Mouse (Mus musculus) heart, embryonic 15.5 days (tissue): Measurements from ENCODE around the gene Sorcs2. TPM values are rescaled to one million over a fixed set of nuclear protein-coding genes. Genes with fewer than 3 reads are reported as not detected.
"Not testable (repeated sequence)": the region's sequence is repeated elsewhere in the genome, so short reads cannot be mapped to it uniquely, and the experiment has no call there.

Experiments
- ATAC-seq: fragments of 200-750 bp; cut with Nextera tagmentation; replicated peaks from 2 replicates; pipeline ENCODE4 v1.8.0; 2017; ENCODE audit warnings: low read depth, moderate TSS enrichment; ENCODE audit not compliant: insufficient number of reproducible peaks, insufficient read depth, low FRiP score
- H3K27ac ChIP-seq: fragments of 300-500 bp; sonication (generic); 2 replicates; pipeline ENCODE4 v1.5.1; 2015; ENCODE audit warnings: mild to moderate bottlenecking, inconsistent platforms
- H3K27me3 ChIP-seq: fragments of 300-500 bp; sonication (generic); 2 replicates; pipeline ENCODE4 v1.6.1; 2015; ENCODE audit warnings: inconsistent platforms
- H3K36me3 ChIP-seq: fragments of 300-500 bp; sonication (generic); 2 replicates; pipeline ENCODE4 v1.6.1; 2015; ENCODE audit warnings: mild to moderate bottlenecking, inconsistent platforms
- H3K4me1 ChIP-seq: fragments of 300-500 bp; sonication (generic); replicated peaks from 2 replicates; pipeline ENCODE4 v1.6.1; 2015; ENCODE audit warnings: inconsistent platforms
- H3K4me2 ChIP-seq: fragments of 300-500 bp; sonication (generic); 2 replicates; pipeline ENCODE4 v1.6.1; 2015; ENCODE audit warnings: inconsistent platforms, mild to moderate bottlenecking, moderate library complexity
- H3K4me3 ChIP-seq: fragments of 300-500 bp; sonication (generic); 2 replicates; pipeline ENCODE4 v1.5.1; 2015; ENCODE audit warnings: mild to moderate bottlenecking, inconsistent platforms
- H3K9ac ChIP-seq: fragments of 300-500 bp; sonication (generic); 2 replicates; pipeline ENCODE4 v1.6.1; 2015; ENCODE audit warnings: mild to moderate bottlenecking, inconsistent platforms
- H3K9me3 ChIP-seq: fragments of 300-500 bp; sonication (generic); replicated peaks from 2 replicates; pipeline ENCODE4 v1.6.1; 2016; ENCODE audit warnings: inconsistent platforms
- WGBS: fragments of 180-500 bp; shearing (Covaris S2); methylation state at CpG from one replicate; pipeline ENCODE4 v1.1.7; 2015; ENCODE audit warnings: mixed read lengths; 5-methylcytosine and 5-hydroxymethylcytosine counted together
- polyA plus RNA-seq: library from polyadenylated mRNA; unstranded; fragments of >200 nt; fragmentation: Nextera tagmentation; extraction: Ambion mirVana; gene quantifications from 2 replicates; pipeline ENCODE4 v1.2.1, GENCODE M21; 2015

The Sorcs2 gene
- polyA plus RNA-seq, 1 experiment from 2014 or later, result 8.6 TPM

GRCm38 (mm10) chr5:36259691-36260124 lies 138.2 kb downstream of the Sorcs2 start:
- Histone ChIP-seq H3K27ac (no peak overlapping the region), H3K4me3 (no peak overlapping the region), H3K27me3 (no peaks in the 10 kb centered on the region), H3K9me3 (no peaks in the 10 kb centered on the region), H3K36me3 (no peaks in the 10 kb centered on the region), H3K4me2 (no peak overlapping the region), H3K4me1 (peaks cover 16% of the 10 kb centered on the region), H3K9ac (no peak overlapping the region)
- ATAC-seq, result no peak
- WGBS, result 61% methylated on average over 6 of the region's 6 CpGs

GRCm38 (mm10) chr5:36258387-36259181 lies 139.4 kb downstream of the Sorcs2 start:
- Histone ChIP-seq H3K9me3 (no peaks in the 10 kb centered on the region), H3K36me3 (no peaks in the 10 kb centered on the region), H3K27me3 (no peaks in the 10 kb centered on the region), H3K4me1 (peaks cover 18% of the 10 kb centered on the region), H3K4me3 (no peak overlapping the region), H3K4me2 (no peak overlapping the region), H3K9ac (no peak overlapping the region), H3K27ac (no peak overlapping the region)
- WGBS, result 84% methylated on average over 12 of the region's 12 CpGs
- no peak for ATAC-seq

DNA sequence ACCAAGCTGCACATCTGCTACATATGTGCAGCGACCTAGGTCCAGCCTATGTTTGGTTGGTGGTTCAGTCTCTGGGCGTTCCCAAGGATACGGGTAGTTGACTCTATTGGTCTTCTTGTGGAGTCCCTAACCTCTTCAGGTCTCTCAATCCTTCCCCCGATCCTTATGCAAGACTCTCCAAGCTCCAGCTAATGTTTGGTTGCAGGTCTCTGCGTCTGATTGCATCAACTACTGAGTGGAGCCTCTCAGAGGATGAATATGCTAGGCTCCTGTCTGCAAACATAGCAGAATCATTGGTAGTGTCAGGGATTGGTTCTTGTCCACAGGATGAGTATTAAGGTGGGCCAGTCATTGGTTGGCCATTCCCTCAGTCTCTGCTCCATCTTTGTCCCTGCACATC lies 140.9 kb downstream of the Sorcs2 start:
- Histone ChIP-seq H3K9ac (no peak overlapping the region), H3K36me3 (no peaks in the 10 kb centered on the region), H3K9me3 (no peaks in the 10 kb centered on the region), H3K4me3 (no peak overlapping the region), H3K27me3 (no peaks in the 10 kb centered on the region), H3K4me2 (no peak overlapping the region), H3K4me1 (peaks cover 21% of the 10 kb centered on the region), H3K27ac (no peak overlapping the region)
- no peak for ATAC-seq
- WGBS, result 82% methylated on average over 5 of the region's 5 CpGs

DNA sequence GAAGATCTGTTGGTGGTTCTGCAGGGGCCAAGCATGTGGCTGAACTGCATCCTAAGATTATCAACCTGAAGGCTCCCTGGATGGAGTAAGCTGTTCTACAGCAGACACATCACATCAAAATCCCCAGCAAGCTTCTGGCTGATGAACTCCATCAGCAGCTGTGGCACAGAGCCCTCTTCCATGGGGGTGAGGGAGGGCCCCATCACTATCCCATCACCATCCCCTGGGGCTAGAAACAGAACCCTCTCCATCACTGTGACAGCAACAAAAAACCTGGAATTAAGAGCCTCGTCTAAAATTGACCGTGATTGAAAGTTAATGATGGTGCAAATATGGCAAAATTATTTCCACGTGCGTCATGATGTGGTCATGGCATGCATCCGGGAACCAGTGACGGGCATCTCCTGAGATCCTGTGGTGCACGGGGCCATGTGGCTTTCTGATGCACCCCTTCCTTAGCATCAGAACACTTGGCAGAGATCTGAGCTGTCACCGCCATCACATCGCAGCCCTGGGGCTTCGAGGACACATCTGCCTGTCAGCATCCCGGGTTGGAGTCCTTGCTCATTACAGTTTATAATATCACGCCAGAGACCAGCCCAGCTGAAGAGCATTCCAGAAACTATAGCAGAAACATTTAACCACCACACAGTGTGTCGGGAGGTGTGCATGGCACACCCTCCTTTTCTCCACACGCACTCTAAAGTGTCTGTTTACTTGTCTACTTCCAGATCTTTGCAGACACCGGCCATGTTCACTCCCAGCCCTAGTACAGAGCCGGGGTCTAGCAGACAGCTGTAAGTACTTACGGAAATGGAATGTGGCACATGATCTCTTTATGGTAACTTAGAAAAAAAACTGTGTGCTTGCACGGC lies 143.1 kb downstream of the Sorcs2 start:
- Histone ChIP-seq H3K4me3 (no peak overlapping the region), H3K27me3 (no peaks in the 10 kb centered on the region), H3K4me2 (no peak overlapping the region; the same call in 1 of the 2 replicates), H3K9me3 (no peaks in the 10 kb centered on the region), H3K36me3 (no peaks in the 10 kb centered on the region), H3K4me1 (peaks cover 20% of the 10 kb centered on the region), H3K27ac (no peak overlapping the region), H3K9ac (no peak overlapping the region)
- ATAC-seq, result no peak
- 44% methylated on average over 18 of the region's 18 CpGs for WGBS

DNA sequence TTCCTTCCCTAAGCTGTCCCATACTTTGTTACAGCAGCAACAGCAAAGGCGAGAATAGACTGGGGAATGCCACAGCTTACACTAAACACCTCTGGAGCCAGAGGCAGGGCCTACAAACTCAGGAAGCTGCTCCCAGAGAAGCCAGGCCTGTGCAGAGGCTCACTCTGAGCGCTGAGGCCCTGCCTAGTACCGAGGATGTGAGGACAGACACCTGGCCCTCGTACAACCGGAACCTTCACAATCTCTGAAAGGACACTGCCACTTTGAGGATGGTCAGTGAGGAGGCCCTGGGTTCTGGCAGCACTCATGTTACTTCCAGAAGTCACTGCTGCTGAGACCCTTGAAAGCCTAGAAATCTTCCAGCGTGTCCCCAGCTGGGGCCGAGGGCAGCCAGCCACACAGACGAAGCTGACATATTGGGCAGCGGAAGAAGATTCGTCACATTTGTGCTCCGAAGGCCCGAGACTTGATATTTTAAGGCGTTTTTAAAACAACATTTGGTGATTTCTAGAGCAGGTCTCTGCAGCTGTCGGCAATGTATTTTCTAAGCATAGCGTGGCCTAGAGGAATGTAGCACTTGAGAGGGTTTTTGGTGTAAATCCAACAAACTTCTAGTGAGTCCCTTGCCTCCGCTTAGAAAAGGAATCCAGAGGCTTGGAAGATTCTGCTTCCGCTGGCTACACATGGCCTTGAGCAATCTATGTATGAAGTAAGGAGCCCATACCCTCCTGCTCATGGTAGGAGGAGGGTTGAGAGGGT lies 145.0 kb downstream of the Sorcs2 start:
- Histone ChIP-seq H3K27ac (peak overlapping the region; percentile 20), H3K9ac (no peak overlapping the region)
- WGBS, result 69% methylated on average over 17 of the region's 17 CpGs

DNA sequence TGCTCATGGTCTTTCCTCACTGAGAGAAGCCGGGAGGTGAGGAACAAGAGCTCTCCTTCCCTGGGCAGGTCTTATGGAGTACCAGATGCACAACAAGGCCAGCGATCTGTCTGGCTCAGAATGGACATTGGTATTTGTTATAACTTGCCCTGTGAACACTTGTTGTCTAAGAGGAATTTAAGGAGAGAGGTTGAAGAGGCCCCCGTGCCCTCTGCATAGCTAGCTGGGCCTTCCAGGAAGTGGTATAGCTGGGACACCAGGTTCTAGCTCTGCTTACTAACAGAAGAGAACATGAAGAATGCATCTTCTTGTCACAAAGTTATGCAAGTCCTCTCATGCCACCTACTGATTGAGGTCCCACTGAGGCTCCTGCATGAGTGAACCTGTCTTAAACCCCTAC lies 149.9 kb downstream of the Sorcs2 start:
- no peaks in the 10 kb centered on the region for H3K9me3 ChIP-seq
- H3K27ac ChIP-seq, result no peak overlapping the region
- H3K4me3 ChIP-seq, result no peak overlapping the region
- H3K4me2 ChIP-seq, result no peak overlapping the region
- H3K27me3 ChIP-seq, result no peaks in the 10 kb centered on the region
- 81% methylated on average over 3 of the region's 3 CpGs for WGBS
- no peak overlapping the region for H3K9ac ChIP-seq
- peaks cover 14% of the 10 kb centered on the region for H3K4me1 ChIP-seq
- H3K36me3 ChIP-seq, result no peaks in the 10 kb centered on the region
- ATAC-seq, result no peak

More for the DNA sequence above, 145.0 kb downstream of the Sorcs2 start:
- Histone ChIP-seq H3K27me3 (no peaks in the 10 kb centered on the region), H3K4me2 (no peak overlapping the region), H3K4me1 (peaks cover 24% of the 10 kb centered on the region), H3K9me3 (no peaks in the 10 kb centered on the region), H3K36me3 (no peaks in the 10 kb centered on the region), H3K4me3 (no peak overlapping the region)
- ATAC-seq, result no peak

- not testable (repeated sequence) for H3K4me3 ChIP-seq, H3K27me3 ChIP-seq, H3K9me3 ChIP-seq, ATAC-seq, H3K9ac ChIP-seq, H3K4me1 ChIP-seq, H3K4me2 ChIP-seq, H3K36me3 ChIP-seq, H3K27ac ChIP-seq
- WGBS, result 89% methylated on average over 8 of the region's 10 CpGs
Measured at GRCm38 (mm10) chr5:36237526-36237925, 160.4 kb downstream of the Sorcs2 start.

GRCm38 (mm10) chr5:36230301-36230780 lies 167.6 kb downstream of the Sorcs2 start:
- H3K4me2 ChIP-seq, result no peak overlapping the region
- no peaks in the 10 kb centered on the region for H3K27me3 ChIP-seq
- H3K9me3 ChIP-seq, result no peaks in the 10 kb centered on the region
- H3K9ac ChIP-seq, result no peak overlapping the region
- H3K27ac ChIP-seq, result no peak overlapping the region
- H3K4me1 ChIP-seq, result peaks cover 9% of the 10 kb centered on the region
- 50% methylated on average over 9 of the region's 9 CpGs for WGBS
- no peak overlapping the region for H3K4me3 ChIP-seq
- no peak for ATAC-seq
- no peaks in the 10 kb centered on the region for H3K36me3 ChIP-seq

- peaks cover 9% of the 10 kb centered on the region for H3K4me1 ChIP-seq
- no peak for ATAC-seq
- no peaks in the 10 kb centered on the region for H3K27me3 ChIP-seq
- H3K9me3 ChIP-seq, result no peaks in the 10 kb centered on the region
- no peak overlapping the region for H3K27ac ChIP-seq
- H3K4me3 ChIP-seq, result no peak overlapping the region
- no peak overlapping the region for H3K4me2 ChIP-seq
- no peak overlapping the region for H3K9ac ChIP-seq
- WGBS, result 76% methylated on average over 23 of the region's 23 CpGs
- no peaks in the 10 kb centered on the region for H3K36me3 ChIP-seq
Measured at GRCm38 (mm10) chr5:36228405-36229370, 169.3 kb downstream of the Sorcs2 start.

- ATAC-seq, result no peak
- WGBS, result 46% methylated on average over 11 of the region's 11 CpGs
- Histone ChIP-seq H3K9ac (no peak overlapping the region), H3K9me3 (no peaks in the 10 kb centered on the region), H3K4me1 (peaks cover 9% of the 10 kb centered on the region), H3K4me2 (no peak overlapping the region), H3K4me3 (no peak overlapping the region), H3K36me3 (no peaks in the 10 kb centered on the region), H3K27ac (peak overlapping the region; percentile 59), H3K27me3 (no peaks in the 10 kb centered on the region)
Measured at GRCm38 (mm10) chr5:36226296-36226695, 171.6 kb downstream of the Sorcs2 start.
